Mouse (Mus musculus) layer of hippocampus, postnatal 25 days (tissue): Measurements from ENCODE around the gene Liph. TPM values are rescaled to one million over a fixed set of nuclear protein-coding genes. Genes with fewer than 3 reads are reported as not detected.
"Not testable (repeated sequence)": the region's sequence is repeated elsewhere in the genome, so short reads cannot be mapped to it uniquely, and the experiment has no call there.

ENCODE experiments used
- DNase-seq, 2 experiments: peaks; one replicate each; pipeline ENCODE4 v3.0.0; 2022; ENCODE audit warnings: mixed read lengths in 2 of 2, low spot score in 1 of 2; ENCODE audit errors: extremely low spot score in 1 of 2
- total RNA-seq, 2 experiments: library from RNA; stranded (reverse); gene quantifications; 2 replicates each; pipeline ENCODE4 v1.2.3; 2021

Gene Liph
- total RNA-seq, 2 experiments from 2014 or later, result 0.31 to 0.34 TPM

- no peak for DNase-seq
Observed at GRCm38 (mm10) chr16:21977347-21977746, 18.1 kb downstream of the Liph start.

DNA sequence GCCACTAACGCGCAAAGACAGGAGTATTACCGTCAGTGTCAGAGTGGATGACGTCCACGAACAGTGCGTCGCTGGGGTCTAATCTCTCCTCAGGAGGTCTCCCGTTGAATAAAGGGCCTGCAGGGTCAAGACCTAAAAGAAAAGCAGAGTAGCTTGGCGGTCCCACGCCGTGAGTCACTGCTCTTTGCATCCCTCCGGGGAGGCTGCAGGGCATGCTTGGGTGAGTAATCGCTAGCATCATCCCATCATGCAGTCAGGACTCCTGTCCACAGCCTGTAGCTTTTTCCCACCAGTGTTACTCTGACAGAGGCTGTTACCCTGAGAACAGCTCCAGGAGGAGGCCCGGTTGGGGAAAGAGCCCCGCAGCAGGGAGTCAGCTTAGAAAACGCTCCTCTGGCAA is 19.3 kb downstream of the Liph start:
- no peak for DNase-seq

DNA sequence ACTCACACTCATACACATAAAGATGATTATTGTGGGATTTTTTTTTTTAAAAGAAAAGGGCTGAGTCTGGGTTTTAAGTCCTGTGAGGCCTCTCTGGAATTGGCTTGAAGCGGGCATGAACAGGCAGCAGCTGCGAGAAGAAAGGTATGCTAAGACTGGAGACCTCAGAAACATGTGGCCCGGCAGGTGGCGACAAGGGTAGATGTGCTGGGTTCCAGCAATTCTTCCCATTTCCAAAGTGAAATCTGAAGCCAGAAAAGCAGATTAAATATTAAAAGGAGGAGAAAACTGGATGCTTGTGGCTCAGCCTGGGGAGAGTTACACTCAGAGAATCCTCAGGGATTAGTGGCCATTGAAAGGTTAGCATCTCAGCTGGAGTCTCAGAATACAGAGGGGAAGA is 24.0 kb downstream of the Liph start:
- DNase-seq, result no peak

DNA sequence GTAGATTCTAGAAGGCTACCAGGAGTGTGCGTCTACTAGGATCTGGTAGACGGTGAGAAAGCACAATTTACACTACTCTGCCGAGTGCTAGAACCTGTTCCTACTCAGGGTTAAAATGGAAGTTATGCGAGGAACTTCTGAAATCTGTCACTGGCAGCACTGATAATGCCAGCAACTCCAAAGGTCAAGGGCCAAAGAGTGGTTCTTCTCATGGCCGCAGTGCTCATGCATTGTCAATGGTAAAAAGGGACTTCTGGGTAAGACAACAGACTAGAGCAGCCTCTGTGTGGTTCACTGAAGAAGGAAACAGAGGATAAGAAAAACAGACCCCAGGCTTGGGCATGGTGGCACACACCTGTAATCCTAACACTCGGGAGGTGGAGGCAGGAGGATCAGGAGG is 24.9 kb downstream of the Liph start:
- DNase-seq, result no peak

DNA sequence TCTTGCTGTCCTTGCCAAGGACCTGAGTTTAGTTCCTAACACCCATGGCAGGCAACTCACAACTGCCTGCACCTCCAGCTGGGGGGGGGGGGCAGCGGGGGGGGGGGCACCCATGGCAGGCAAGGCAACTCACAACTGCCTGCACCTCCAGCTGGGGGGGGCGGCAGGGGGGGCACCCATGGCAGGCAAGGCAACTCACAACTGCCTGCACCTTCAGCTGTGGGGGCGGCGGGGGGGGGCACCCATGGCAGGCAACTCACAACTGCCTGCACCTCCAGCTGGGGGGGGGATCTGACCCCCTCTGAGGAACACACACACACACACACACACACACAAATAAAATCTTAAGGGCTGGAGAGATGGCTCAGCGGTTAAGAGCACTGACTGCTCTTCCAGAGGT is 25.6 kb downstream of the Liph start:
- no peak for DNase-seq

DNA sequence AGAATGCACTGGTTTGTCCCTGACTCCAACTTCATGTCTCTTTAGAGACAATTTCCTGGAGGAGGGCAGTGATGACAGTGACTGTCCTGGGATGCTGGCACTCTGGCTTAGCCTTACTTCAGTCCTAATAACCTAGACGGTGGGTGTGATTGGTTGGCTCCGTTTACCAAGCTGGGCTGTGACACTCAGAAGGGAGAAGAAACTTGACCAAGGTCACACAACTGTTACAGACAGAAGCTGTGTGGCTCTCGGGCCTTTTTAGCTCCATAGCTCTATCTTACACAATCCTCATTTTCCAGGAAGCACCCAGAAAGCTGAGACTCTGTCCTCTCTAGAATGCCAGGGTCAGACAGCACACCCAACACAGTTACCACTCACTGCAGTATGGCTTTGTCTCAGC is 29.9 kb downstream of the Liph start:
- no peak for DNase-seq

DNA sequence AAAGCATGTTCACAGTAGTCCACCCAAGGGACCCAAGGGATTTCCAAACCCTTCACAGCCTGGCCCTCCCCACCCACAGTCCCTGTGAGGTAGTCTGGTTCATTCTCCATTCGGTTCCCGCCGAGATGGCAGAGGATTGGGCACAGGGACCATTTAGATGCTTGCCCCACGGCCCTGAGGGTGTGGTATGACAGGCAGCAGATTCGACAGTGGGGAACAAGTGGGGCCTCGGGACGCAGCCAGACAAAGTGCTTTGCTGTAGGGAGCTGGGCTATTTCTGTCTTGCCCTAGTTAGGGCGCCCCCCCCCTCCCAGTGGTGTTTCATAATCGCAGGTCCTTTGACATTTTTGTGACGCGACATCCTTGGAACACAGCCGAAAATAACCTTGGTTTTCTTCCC is 39.9 kb downstream of the Liph start:
- no peak for DNase-seq

DNA sequence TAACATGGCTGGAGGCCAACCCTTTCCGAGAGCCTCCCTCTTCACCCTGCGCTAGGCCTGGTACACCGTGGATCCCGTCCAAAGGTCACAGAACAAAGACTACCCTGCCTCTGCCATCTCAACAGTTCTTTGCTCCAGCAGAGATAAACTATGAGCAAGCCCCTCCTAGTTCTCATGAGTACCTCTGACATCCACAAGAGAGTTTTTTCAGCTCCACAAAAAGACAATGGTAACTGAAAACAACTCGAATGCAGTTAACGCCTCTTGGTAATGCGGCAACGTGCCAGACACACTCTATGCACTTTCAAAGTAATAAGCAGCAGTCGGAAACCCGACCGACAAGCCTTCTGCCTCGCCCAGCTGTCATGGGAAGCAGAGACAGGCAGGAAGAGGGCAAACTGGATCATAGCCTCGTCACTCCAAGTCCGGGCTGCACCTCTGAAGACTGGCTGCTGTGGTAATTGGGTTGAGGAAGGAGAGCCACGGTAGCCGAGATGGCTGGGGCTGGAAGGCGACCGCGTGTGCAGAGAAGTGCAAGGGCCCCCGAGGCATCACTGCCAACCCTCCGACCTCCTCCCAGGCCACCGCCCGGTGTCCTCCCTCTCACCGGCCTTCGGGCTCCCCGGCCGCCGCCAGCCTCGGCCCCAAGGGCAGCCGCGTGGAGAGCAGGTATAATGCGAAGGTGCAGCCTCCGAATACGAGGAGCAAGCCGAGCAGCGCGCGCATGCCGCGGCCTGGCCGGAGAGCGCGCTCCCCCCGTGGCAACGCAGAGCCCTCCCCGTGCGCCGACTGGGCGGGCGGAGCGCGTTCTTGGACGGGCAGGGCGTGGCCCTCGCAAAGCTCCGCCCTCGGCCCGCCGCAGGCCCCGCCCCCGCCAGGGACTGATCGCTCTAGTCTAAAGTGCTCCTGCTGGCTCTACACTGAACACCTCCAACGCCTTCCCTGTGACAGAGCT is 48.4 kb downstream of the Liph start, which contains the start of gene Tmem41a:
TSS of gene Tmem41a (minus strand) at position 792 of the 955 bp plus-strand sequence.
- DNase-seq, result peak; percentile 70 to 80

GRCm38 (mm10) chr16:21928471-21928870 is 67.0 kb downstream of the Liph start:
- no peak for DNase-seq

- DNase-seq, result no peak
Observed at GRCm38 (mm10) chr16:21916681-21917080, 78.8 kb downstream of the Liph start.

DNA sequence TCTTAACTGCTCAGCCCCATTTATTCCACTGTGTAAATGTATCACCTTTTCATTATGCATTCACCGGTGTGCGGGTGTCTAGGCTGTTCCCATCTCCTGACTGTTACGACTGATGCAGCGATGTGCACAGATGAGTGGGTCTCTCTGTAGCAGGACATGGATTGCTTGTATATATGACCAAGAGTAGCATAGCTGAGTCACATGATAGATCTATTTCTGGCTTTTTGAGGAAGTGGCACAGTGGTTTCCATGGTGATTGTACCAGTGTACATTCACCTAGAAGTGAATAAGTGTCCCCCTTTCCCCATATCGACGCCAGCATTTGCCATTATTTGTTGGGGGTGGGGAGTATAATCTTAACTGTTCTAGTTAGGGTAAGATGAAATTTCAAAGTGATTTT is 82.1 kb downstream of the Liph start:
- DNase-seq, result no peak

GRCm38 (mm10) chr16:21908906-21909305 is 86.6 kb downstream of the Liph start:
- DNase-seq, result not testable (repeated sequence)

GRCm38 (mm10) chr16:21906902-21907301 is 88.6 kb downstream of the Liph start:
- no peak for DNase-seq

DNA sequence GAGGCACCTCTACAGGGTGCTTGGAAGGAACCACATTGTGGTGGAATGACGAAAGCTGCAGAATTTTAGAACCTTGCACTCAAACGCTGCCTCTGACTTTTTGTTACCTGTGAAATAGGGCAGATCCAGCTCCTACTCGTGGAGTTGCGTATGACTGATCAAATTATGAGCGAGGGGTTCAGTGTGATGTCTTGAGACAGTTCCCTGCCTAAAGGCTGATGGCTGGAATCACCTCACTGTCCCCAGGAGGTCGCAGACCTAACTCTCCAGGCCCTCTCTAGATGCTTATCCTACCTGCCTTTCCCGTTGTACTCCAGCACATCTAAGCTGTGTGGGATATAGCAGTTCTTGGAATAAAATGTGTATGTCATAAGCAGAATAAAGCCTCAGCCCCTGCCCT is 89.5 kb downstream of the Liph start:
- no peak for DNase-seq

- DNase-seq, result no peak
Observed at GRCm38 (mm10) chr16:21904636-21905035, 90.8 kb downstream of the Liph start.

Other genes starting within 250 kb of the Liph start
- gene Ehhadh, start 207.9 kb downstream of the Liph start, total RNA-seq, result 1 to 10 TPM; 1.4 to 1.8 TPM
- 10 to 100 TPM; 13.5 to 15.5 TPM for gene Map3k13, start 201.3 kb downstream of the Liph start, total RNA-seq
- 10 to 100 TPM; 17.5 to 18.1 TPM for gene Tmem41a, start 48.1 kb downstream of the Liph start, total RNA-seq
- gene Senp2, start 13.8 kb upstream of the Liph start, total RNA-seq, result 10 to 100 TPM; 79.2 to 84.9 TPM
- gene Igf2bp2, start 167.6 kb upstream of the Liph start, total RNA-seq, result under 1 TPM; 0.33 to 0.42 TPM